Mouse (Mus musculus) heart, adult 2 months (tissue): ENCODE measurements around the gene Zcchc24.

Source experiments
- CTCF ChIP-seq: fragments of 200-600 bp; IDR thresholded peaks from 2 replicates; pipeline ENCODE4 v1.8.1; 2022; ENCODE audit warnings: antibody characterized with exemption, mild to moderate bottlenecking, moderate library complexity
- EP300 ChIP-seq: fragments of 200-500 bp; IDR thresholded peaks from 2 replicates; pipeline ENCODE4 v1.6.1; 2011; ENCODE audit warnings: low read depth, low read length, control low read depth; ENCODE audit not compliant: insufficient read depth
- POLR2A ChIP-seq: fragments of 200-500 bp; IDR thresholded peaks from 2 replicates; pipeline ENCODE4 v1.6.1; 2011; ENCODE audit warnings: mild to moderate bottlenecking, low read depth, low read length, control low read depth; ENCODE audit not compliant: insufficient read depth

DNA sequence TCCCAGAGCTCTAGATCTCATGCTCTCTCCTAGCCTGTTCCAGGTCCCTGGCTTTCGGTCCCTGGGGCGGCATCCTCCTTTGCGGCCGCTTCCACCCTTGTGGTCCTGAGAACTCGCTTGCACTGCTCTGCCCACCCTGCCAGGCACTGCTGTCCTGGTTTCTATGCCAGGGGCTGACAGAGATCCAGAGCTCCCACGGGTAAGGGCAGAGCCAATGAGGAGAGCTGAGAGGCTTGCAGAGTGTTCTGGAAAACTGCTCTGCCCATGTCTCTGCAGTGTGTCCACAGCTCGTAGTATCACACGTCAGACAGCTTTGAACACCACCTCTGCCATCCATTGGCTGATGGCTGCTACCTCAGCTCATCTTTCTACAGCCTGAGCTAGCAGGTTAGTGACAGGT is 51.1 kb downstream of the Zcchc24 start:
- no peak for TF ChIP-seq POLR2A
- TF ChIP-seq CTCF, result no peak
- TF ChIP-seq EP300, result no peak
